In genomic region chr6:136941051-136942021, GRCm38 (mm10) we compare ENCODE assay signal across 8 mouse cellular contexts. TPM values are rescaled to one million over a fixed set of nuclear protein-coding genes. Genes with fewer than 3 reads are reported as not detected.
DNase-seq lines count a peak whose midpoint lies in the region; ATAC-seq and TF ChIP-seq lines count a peak whose summit lies in the region.

Arhgdib (minus strand) TSS chr6:136941899.

- H3K27ac ChIP-seq in bone marrow, adult 2 months (ENCODE audit: control insufficient read depth, insufficient read depth, low read depth, low read length, poor library complexity) = peak within 1 kb of the TSS; percentile 99
- peak within 1 kb of the TSS; percentile 50 for H3K27ac ChIP-seq in intestine, postnatal 0 days (ENCODE audit: low read depth, low read length)
- H3K27ac ChIP-seq in liver, embryonic 14.5 days = peak within 1 kb of the TSS; percentile 56

- no peak for ATAC-seq in intestine, postnatal 0 days
- ATAC-seq in liver, embryonic 14.5 days (ENCODE audit: insufficient read depth) = peak; percentile 32; the same call in 1 of the 2 replicates

- WGBS in bone marrow, adult 2 months = under 1% methylated on average over 12 of the region's 12 CpGs
- 27% methylated on average over 12 of the region's 12 CpGs for WGBS in intestine, postnatal 0 days
- 5% methylated on average over 12 of the region's 12 CpGs for WGBS in liver, embryonic 14.5 days (ENCODE audit: insufficient replicate concordance)

- H3K9ac ChIP-seq in intestine, postnatal 0 days (ENCODE audit: low read depth, low read length) = no peak within 1 kb of the TSS
- H3K9ac ChIP-seq in liver, embryonic 14.5 days (replicated peaks) = peak within 1 kb of the TSS; percentile 37; the same call in 1 of the 2 replicates

- 0 out of 2 replicates have a peak within 1 kb of the TSS, but pooled peaks have one; percentile 24 for H3K4me2 ChIP-seq in intestine, postnatal 0 days (replicated peaks; ENCODE audit: low read depth)
- peak within 1 kb of the TSS; percentile 40 for H3K4me2 ChIP-seq in liver, embryonic 14.5 days (ENCODE audit: low read depth)

- peak; percentile 19 for DNase-seq in right cerebral cortex, adult 18-20 months
- DNase-seq in right cerebral cortex, postnatal 14 days = no peak
- DNase-seq in heart, adult 18-20 months = peak; percentile 70 to 72
- DNase-seq in liver, embryonic 14.5 days (ENCODE audit: low read depth in 3 of 3, low spot score in 3 of 3) = no peak
- DNase-seq in retina, embryonic 14.5 days (ENCODE audit: low spot score) = peak; percentile 12
- no peak for DNase-seq in c-Kit-positive CD71-positive TER-119-positive erythroid progenitor cells, embryonic 14.5 days (ENCODE audit: low spot score)

- H3K27me3 ChIP-seq in intestine, postnatal 0 days (replicated peaks; ENCODE audit: control insufficient read depth, insufficient read depth, low read length) = no peaks in the 10 kb centered on the region
- no peaks in the 10 kb centered on the region for H3K27me3 ChIP-seq in liver, embryonic 14.5 days (ENCODE audit: control insufficient read depth, insufficient read depth, low read length)

- TF ChIP-seq CTCF in bone marrow, adult 2 months (IDR thresholded peaks at IDR 0.05; ENCODE audit: control insufficient read depth, insufficient read depth, low read length) = no peak
- TF ChIP-seq CTCF in intestine, postnatal 0 days (IDR thresholded peaks at IDR 0.05; ENCODE audit: low read depth) = no peak
- TF ChIP-seq CTCF in liver, embryonic 14.5 days (IDR thresholded peaks at IDR 0.05; ENCODE audit: low read depth) = no peak

- TF ChIP-seq EP300 in liver, embryonic 14.5 days (IDR thresholded peaks at IDR 0.05; ENCODE audit: low read depth) = no peak

- H3K4me3 ChIP-seq in bone marrow, adult 2 months (replicated peaks; ENCODE audit: control insufficient read depth, low read depth, low read length) = peak within 1 kb of the TSS; percentile 96
- H3K4me3 ChIP-seq in intestine, postnatal 0 days (ENCODE audit: low read depth, low read length) = 0 out of 2 replicates have a peak within 1 kb of the TSS, but pooled peaks have one; percentile 3
- H3K4me3 ChIP-seq in liver, embryonic 14.5 days (ENCODE audit: insufficient read depth in 1 of 2, low read depth in 2 of 2, low read length in 2 of 2) = peak within 1 kb of the TSS; percentile 38 to 54

- H3K4me1 ChIP-seq in bone marrow, adult 2 months (ENCODE audit: control insufficient read depth, insufficient read depth, low read length) = peaks cover 4% of the 10 kb centered on the region
- no peaks in the 10 kb centered on the region for H3K4me1 ChIP-seq in intestine, postnatal 0 days (replicated peaks; ENCODE audit: control insufficient read depth, insufficient read depth, low read length)
- H3K4me1 ChIP-seq in liver, embryonic 14.5 days (replicated peaks; ENCODE audit: control insufficient read depth in 2 of 2, insufficient read depth in 2 of 2, low read length in 1 of 2) = peaks cover 0 to 39% of the 10 kb centered on the region in 2 experiments; a peak in 3 of 4 replicates

- TF ChIP-seq POLR2A in bone marrow, adult 2 months (IDR thresholded peaks at IDR 0.05; ENCODE audit: borderline replicate concordance, control insufficient read depth, low read depth, low read length) = 0 out of 2 replicates have a peak, but pooled peaks have one; percentile 36

- H3K36me3 ChIP-seq in intestine, postnatal 0 days (ENCODE audit: control insufficient read depth, insufficient read depth) = no peaks in the 10 kb centered on the region
- no peaks in the 10 kb centered on the region for H3K36me3 ChIP-seq in liver, embryonic 14.5 days (replicated peaks; ENCODE audit: control insufficient read depth, insufficient read depth, low read depth)

- H3K9me3 ChIP-seq in intestine, postnatal 0 days (ENCODE audit: control insufficient read depth) = no peaks in the 10 kb centered on the region
- H3K9me3 ChIP-seq in liver, embryonic 14.5 days (ENCODE audit: control insufficient read depth, low read length) = no peaks in the 10 kb centered on the region

RNA-seq across cellular contexts. Expression of gene Arhgdib, which starts in this region (rescaled TPM):
- polyA plus RNA-seq in bone marrow, adult 2 months (2011; ENCODE audit: insufficient read depth, insufficient read length, low replicate concordance, missing spikeins) = 251 and 531 TPM in 2 replicates
- total RNA-seq in heart, adult 18-20 months (2021) = 10 to 100 TPM; 22.8 to 39.0 TPM
- polyA plus RNA-seq in intestine, postnatal 0 days (2015; fragmentation: Nextera tagmentation; extraction: Ambion mirVana) = 22.2 and 22.6 TPM in 2 replicates
- polyA plus RNA-seq in liver, embryonic 14.5 days (2012; rRNA removed) = 79.4 and 84.5 TPM in 2 replicates
- 108 and 122 TPM in 2 replicates for polyA plus RNA-seq in liver, embryonic 14.5 days (2014; fragmentation: Nextera tagmentation; extraction: Ambion mirVana)

Comparison
In these comparisons a context has a peak if more than half of its experiments do, and no peak if none do; other contexts are left out.
1. DNase-seq: peak in right cerebral cortex, adult 18-20 months (single experiment), heart, adult 18-20 months (2 of 2) and retina, embryonic 14.5 days (single experiment); none in right cerebral cortex, postnatal 14 days (single experiment), liver, embryonic 14.5 days (0 of 3) and c-Kit-positive CD71-positive TER-119-positive erythroid progenitor cells, embryonic 14.5 days (single experiment).
2. H3K4me3 ChIP-seq: peak in every context shown above with its lines; median percentile 96 in bone marrow, adult 2 months; 46 in liver, embryonic 14.5 days; 3 in intestine, postnatal 0 days.
3. Peak in every context shown above with its lines, with median percentiles within 50 percentile points of each other: H3K27ac ChIP-seq.